Mouse (Mus musculus) B cell, adult 2 months (primary cell): ENCODE results near the gene Tle3.

Source experiments
- DNase-seq, 2 experiments: peaks; one replicate each; pipeline ENCODE4 v3.0.0; 2022

Tle3 gene

GRCm38 (mm10) chr9:61401664-61402063 is 29.5 kb downstream of the Tle3 start:
- DNase-seq = no peak

DNA sequence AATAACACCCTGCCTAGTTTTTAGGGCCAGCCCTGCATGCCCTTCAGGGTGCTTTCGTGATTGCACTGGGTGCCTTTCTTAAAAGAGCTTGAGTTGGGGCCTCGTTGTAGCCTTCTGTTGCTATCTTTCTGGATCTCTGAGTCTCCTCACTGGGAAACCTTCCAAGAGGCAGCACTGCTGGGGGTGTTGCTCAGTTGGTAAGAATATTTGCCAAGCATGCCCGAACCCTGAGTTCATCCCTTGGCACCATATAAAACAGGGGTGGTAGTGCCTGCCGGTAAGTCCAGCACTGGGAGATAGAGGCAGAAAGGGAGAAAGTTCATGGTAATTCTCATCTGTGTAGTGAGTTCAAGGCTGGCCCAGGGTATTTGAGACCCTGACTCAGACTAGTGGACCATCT is 30.1 kb downstream of the Tle3 start:
- DNase-seq = no peak

GRCm38 (mm10) chr9:61402716-61403115 is 30.6 kb downstream of the Tle3 start:
- no peak for DNase-seq

- no peak for DNase-seq
Measured at GRCm38 (mm10) chr9:61403866-61404614, 31.9 kb downstream of the Tle3 start.

- no peak for DNase-seq
Measured at GRCm38 (mm10) chr9:61404615-61404980, 32.4 kb downstream of the Tle3 start.

DNA sequence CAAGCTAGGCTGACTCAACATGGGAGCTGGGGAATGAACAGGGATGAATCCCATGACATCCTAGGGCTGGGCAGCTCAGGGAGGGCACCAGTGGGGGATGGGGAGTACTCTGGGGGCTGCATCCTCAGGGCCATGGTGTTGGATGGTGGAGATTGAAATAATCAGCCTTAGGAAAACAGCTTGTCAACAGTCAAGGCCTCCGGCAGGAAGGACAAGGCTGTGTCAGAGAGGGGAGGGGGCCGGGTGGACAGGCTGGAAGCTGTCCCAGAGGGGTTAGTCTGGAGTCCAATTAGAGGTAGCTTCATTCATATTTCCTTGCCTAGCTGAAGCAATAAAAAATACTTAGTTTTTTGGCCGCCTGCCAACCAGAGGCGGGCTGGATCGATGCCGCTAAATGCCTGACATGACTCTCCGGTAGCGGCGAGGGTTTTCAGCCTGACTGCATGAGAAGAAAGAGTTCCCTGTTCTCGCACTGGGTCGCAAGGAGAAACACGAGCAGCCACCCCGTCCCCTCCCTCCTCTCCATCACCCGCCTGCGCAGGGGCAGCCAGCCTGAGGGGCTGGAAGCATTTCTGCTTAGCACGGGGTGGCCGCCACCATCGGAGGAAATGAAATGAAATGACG is 32.9 kb downstream of the Tle3 start:
- no peak for DNase-seq

- DNase-seq = no peak
Measured at GRCm38 (mm10) chr9:61406343-61406742, 34.2 kb downstream of the Tle3 start.

DNA sequence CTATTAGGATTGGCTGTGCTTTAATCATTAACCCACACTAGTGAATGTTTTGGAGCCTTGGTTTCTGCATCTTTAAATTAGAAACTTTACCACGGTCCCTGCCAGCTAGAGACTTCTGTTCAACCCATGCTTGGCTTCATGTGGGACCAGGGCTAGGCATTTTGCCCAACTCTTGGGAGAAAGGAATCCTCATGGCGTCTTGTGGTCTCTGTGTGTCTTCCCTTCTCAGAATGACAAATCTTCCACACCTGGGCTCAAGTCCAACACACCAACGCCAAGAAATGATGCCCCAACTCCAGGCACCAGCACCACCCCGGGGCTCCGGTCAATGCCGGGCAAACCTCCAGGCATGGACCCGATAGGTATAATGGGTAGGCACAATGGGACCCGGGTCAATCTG is 36.9 kb downstream of the Tle3 start:
- no peak for DNase-seq

- DNase-seq = no peak
Measured at GRCm38 (mm10) chr9:61413665-61414456, 41.7 kb downstream of the Tle3 start.

DNA sequence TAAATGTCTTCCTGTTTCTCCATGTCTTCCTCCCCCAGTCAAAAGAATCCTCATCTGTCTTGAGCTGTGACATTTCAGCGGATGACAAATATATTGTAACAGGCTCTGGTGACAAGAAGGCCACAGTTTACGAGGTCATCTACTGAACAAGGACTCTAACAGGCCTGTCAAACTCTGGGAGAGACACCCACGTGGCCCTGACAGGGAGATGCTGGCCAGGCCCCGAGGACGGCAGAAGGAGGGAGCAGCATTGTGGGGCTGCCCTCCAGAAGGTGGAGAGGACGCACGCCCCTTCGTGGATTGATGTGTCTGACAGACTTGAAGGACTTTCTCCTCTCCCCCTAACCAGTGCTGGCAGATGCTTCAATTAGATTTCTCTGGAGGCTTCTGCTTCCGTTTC is 44.4 kb downstream of the Tle3 start:
- DNase-seq = no peak

GRCm38 (mm10) chr9:61421626-61422025 is 49.5 kb downstream of the Tle3 start:
- DNase-seq = no peak

DNA sequence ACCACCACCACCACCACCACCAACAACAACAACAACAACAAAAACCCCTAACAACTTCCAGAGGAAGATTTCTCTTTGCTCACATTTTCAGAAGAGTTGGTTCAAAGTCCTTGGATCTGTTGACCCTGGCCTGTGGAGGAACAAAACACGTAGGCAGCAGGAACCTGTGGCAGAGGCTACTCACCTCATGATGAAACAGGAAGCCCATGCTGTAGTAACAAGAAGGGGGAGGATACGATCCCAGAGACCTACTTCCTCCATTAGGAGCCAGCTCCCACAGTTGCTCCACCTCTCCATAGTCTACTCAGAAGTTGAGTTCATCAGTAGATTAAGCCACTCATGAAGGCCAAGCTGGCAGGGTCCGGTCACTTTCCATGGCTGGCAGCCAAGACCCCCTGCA is 52.1 kb downstream of the Tle3 start:
- no peak for DNase-seq

GRCm38 (mm10) chr9:61426493-61426892 is 54.3 kb downstream of the Tle3 start:
- DNase-seq = no peak

DNA sequence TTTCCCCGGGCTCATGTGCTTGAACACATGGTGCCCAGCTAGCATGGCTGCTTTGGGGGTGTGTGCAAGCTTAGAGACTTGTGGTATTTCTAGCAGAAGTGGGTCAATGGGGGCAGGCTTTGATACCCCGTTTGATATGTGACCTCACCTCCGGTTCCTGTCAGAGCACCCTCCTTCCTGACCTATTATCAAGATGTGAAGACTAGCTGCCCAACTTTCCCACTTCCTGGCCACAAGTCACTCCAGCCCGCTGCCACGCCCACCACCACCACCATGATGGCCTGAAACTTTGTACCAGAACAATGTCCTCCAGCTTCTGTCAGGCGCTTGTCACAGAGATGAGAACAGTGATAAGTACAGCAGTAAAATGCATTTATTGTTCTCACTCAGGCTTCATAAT is 54.9 kb downstream of the Tle3 start:
- DNase-seq = no peak

DNA sequence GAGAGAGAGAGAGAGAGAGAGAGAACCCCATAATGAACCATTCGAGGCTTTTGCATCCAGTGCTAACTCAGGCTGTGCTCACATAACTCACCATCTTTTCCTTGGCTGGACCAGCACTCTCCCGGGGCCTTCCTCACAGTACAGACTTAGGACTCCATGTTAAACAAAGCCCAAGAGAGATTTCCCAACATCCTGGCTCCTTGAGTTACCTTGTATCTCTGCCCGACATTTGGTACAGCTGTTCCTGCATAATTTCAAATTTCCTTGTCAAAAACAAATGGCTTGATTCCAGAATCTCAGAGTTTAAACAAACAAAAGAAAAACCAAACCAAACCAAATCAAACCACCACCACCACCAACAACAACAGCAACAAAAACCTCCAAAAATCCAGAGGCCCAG is 55.7 kb downstream of the Tle3 start:
- no peak for DNase-seq

- peak; percentile 72 to 76 for DNase-seq
Measured at GRCm38 (mm10) chr9:61431830-61432229, 59.7 kb downstream of the Tle3 start.

DNA sequence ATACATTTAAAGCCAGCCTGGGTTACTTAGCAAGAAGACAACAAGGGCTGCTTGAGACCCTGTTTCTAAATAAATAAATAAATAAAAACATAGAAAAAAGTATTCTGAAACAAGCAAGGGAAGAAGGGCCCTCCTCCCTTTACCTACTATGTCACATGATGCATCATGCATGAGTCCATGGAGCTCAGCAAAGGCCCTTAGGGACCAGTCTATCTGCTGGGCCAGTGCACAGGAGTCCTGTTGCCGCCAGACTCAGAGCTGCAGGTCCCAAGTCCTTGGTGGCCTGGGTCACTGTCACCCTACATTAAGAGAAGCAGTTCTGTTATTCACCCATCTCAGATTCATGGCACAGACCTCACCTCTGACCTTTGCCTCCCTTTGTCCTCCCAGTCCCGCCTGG is 61.0 kb downstream of the Tle3 start:
- no peak for DNase-seq

- no peak for DNase-seq
Measured at GRCm38 (mm10) chr9:61434062-61434461, 61.9 kb downstream of the Tle3 start.

DNA sequence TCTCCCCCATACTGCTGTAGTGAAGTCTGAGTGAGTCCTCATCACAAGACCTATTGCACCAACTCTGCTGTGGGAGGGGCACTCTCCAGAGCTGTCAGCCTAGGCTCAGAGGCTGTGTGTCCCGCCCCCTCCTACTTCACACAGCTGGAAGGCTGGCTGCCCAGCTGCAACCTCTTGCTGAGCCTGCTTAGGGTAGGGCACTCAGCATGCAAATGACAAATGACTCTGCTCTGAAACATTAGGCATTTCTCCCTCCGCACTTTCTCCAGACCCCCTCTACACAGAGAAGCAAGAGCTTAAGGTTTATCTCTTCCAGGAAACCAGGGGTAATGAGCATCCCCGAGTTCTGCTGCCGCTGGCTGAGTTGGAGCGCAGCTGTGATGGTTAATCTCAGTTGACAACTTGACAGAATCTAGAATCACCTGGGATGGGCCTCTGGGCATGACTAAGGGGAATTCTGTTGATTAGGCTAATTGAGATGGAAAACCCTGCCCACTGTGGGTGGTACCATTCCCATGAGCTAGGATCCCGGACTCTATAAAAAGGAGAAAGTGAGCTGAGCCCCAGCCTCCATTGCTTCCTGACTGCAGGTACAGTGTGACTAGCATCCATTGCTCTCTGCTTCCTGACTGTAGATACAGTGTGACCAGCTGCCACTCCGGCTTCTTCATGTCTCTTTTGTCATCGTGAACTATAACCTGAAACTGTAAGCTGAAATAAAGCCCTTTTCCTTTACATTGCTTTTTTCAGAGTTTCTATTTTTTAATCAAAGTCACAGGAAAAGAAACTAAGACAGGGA is 63.2 kb downstream of the Tle3 start:
- peak; percentile 41 to 47 for DNase-seq

DNA sequence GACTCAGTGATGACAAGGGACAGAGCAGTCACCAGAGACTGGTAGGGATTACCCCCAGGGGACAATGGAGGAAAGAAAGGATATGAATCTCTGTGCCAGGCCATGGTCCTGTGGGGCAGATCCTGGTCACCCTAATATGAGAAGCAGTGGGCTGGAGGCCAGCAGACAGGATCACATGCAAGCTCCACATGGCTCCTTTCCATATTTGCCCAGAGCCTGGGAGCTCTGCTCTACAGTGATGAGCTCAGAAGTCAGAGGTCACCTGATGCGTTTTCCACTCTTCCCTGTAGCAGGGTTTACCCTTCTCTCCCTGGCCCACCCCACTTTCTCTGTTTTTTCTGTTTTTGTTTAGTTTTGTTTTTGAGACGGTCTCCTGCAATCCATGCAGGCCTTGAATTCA is 63.9 kb downstream of the Tle3 start:
- no peak for DNase-seq

GRCm38 (mm10) chr9:61436761-61437160 is 64.6 kb downstream of the Tle3 start:
- no peak for DNase-seq

- DNase-seq = no peak
Measured at GRCm38 (mm10) chr9:61439092-61439491, 66.9 kb downstream of the Tle3 start.

- no peak for DNase-seq
Measured at GRCm38 (mm10) chr9:61439979-61440378, 67.8 kb downstream of the Tle3 start.
